Mouse (Mus musculus) kidney, embryonic 14.5 days (tissue): ENCODE measurements around the gene Cacna1i. TPM values are rescaled to one million over a fixed set of nuclear protein-coding genes. Genes with fewer than 3 reads are reported as not detected.

Experiments used
- ATAC-seq: fragments of 200-750 bp; cut with Nextera tagmentation; 2 replicates; pipeline ENCODE4 v1.8.0; 2017; ENCODE audit warnings: moderate number of reproducible peaks, mild to moderate bottlenecking, moderate TSS enrichment, moderate library complexity; ENCODE audit not compliant: low FRiP score, low TSS enrichment
- H3K27ac ChIP-seq: fragments of 300-500 bp; sonication (generic); 2 replicates; pipeline ENCODE4 v1.5.1; 2014; ENCODE audit warnings: low read depth, mild to moderate bottlenecking, low read length, moderate library complexity, mixed read lengths
- H3K27me3 ChIP-seq: fragments of 300-500 bp; sonication (generic); 2 replicates; pipeline ENCODE4 v1.6.1; 2014; ENCODE audit warnings: mild to moderate bottlenecking, low read length; ENCODE audit not compliant: control insufficient read depth, insufficient read depth
- H3K36me3 ChIP-seq: fragments of 300-500 bp; sonication (generic); 2 replicates; pipeline ENCODE4 v1.6.1; 2014; ENCODE audit warnings: low read length, mixed read lengths; ENCODE audit not compliant: control insufficient read depth, insufficient read depth
- H3K4me1 ChIP-seq: fragments of 300-500 bp; sonication (generic); 2 replicates; pipeline ENCODE4 v1.6.1; 2014; ENCODE audit warnings: low read length, mixed read lengths; ENCODE audit not compliant: control insufficient read depth, insufficient read depth
- H3K4me2 ChIP-seq: fragments of 300-500 bp; sonication (generic); replicated peaks from 2 replicates; pipeline ENCODE4 v1.6.1; 2014; ENCODE audit warnings: low read depth, mild to moderate bottlenecking, low read length
- H3K4me3 ChIP-seq: fragments of 300-500 bp; sonication (generic); 2 replicates; pipeline ENCODE4 v1.5.1; 2014; ENCODE audit warnings: mild to moderate bottlenecking, low read length
- H3K9ac ChIP-seq: fragments of 300-500 bp; sonication (generic); 2 replicates; pipeline ENCODE4 v1.6.1; 2014; ENCODE audit warnings: low read depth, mild to moderate bottlenecking, low read length, moderate library complexity
- H3K9me3 ChIP-seq: fragments of 300-500 bp; sonication (generic); 2 replicates; pipeline ENCODE4 v1.6.1; 2016; ENCODE audit warnings: low read length; ENCODE audit not compliant: control insufficient read depth
- WGBS: fragments of 180-500 bp; shearing (Covaris S2); extraction: QIAGEN DNeasy Blood & Tissue Kit; methylation state at CpG from one replicate; pipeline ENCODE4 v1.1.7; 2014; 5-methylcytosine and 5-hydroxymethylcytosine counted together
- polyA plus RNA-seq: library from polyadenylated mRNA; unstranded; fragments of >200 nt; fragmentation: Nextera tagmentation; extraction: Ambion mirVana; gene quantifications from 2 replicates; pipeline ENCODE4 v1.2.1, GENCODE M21; 2014

Gene Cacna1i
- polyA plus RNA-seq, 1 experiment from 2014 or later, result not detected

DNA sequence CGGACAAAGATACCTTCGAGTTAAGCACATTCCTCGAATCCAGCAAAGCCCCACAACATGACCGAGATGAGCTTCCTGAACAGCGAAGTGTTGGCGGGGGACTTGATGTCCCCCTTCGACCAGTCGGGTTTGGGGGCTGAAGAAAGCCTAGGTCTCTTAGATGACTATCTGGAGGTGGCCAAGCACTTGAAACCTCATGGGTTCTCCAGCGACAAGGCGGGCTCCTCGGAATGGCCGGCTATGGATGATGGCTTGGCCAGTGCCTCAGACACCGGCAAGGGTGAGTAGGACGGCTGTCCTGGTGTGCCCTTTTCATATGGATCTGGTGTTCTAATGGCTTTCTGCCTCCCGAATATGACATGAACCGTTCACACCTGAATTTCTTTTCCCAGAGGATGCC is 30.8 kb upstream of the Cacna1i start:
- Histone ChIP-seq H3K27me3 (no peaks in the 10 kb centered on the region), H3K4me2 (peak overlapping the region; percentile 97), H3K36me3 (peaks cover 50% of the 10 kb centered on the region), H3K9ac (peak overlapping the region; percentile 100), H3K27ac (peak overlapping the region; percentile 99), H3K9me3 (no peaks in the 10 kb centered on the region), H3K4me1 (peaks cover 19% of the 10 kb centered on the region), H3K4me3 (peak overlapping the region; percentile 100)
- WGBS, result 10% methylated on average over 16 of the region's 16 CpGs
- ATAC-seq, result no peak

DNA sequence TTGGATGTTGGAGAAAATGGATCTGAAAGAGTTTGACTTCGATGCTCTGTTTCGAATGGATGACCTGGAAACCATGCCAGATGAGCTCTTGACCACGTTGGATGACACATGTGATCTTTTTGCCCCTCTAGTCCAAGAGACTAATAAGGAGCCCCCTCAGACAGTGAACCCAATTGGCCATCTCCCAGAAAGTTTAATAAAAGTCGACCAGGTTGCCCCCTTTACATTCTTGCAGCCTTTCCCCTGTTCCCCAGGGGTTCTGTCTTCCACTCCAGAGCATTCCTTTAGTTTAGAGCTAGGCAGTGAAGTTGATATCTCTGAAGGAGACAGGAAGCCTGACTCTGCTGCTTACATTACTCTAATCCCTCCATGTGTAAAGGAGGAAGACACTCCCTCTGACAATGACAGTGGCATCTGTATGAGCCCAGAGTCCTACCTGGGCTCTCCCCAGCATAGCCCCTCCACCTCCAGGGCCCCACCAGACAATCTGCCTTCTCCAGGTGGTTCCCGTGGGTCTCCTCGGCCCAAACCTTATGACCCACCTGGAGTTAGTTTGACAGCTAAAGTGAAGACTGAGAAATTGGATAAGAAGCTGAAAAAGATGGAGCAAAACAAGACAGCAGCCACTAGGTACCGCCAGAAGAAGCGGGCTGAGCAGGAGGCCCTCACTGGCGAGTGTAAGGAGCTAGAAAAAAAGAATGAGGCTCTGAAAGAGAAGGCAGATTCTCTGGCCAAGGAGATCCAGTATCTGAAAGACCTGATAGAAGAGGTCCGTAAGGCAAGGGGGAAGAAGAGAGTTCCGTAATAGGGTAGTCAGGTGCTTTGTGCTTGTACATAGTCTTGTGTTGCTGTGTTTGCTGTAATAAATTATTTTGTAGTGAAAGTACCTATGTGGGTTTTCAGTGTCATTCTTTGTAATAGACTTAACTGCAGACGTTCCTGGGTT is 30.1 kb upstream of the Cacna1i start:
- Histone ChIP-seq H3K4me2 (peak overlapping the region; percentile 97), H3K36me3 (peaks cover 44% of the 10 kb centered on the region), H3K4me3 (peak overlapping the region; percentile 100), H3K9me3 (no peaks in the 10 kb centered on the region), H3K4me1 (peaks cover 19% of the 10 kb centered on the region), H3K9ac (peak overlapping the region; percentile 100), H3K27ac (peak overlapping the region; percentile 99), H3K27me3 (no peaks in the 10 kb centered on the region)
- 58% methylated on average over 12 of the region's 12 CpGs for WGBS
- ATAC-seq, result no peak

DNA sequence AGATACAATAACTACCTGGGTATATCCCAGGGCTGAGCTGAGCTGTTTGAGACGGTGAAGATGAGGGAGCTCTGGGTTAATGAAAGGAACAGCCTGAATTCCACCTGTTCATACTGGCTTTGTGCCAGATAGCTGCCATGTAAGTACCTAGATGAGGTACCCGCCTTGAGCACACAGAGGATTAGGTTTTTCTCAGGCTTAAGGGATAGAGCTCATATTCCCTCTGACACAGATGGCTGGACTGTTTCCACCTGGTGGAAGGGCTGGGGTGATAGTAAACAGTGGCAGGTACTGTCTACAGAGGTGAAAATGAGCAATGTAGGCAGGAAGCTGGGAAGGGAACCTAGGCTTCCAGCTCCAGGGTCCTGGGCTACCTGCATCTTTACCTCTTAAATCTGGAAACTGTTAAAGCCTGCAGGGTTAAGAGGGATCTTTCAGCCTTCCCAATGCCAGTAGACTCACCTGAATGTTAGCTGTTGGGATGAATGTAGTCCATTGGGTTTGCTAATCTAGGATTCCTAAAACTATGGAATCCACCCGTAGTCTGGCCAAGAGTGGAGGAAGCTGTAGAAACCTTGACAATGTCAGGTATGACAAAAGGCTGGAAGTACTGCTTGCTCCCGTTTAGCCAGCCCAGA is 29.3 kb upstream of the Cacna1i start:
- no peaks in the 10 kb centered on the region for H3K27me3 ChIP-seq
- no peak for ATAC-seq
- H3K9me3 ChIP-seq, result no peaks in the 10 kb centered on the region
- H3K9ac ChIP-seq, result no peak overlapping the region; the same call in 1 of the 2 replicates
- H3K4me3 ChIP-seq, result 0 out of 2 replicates have a peak overlapping the region, but pooled peaks have one; percentile 2
- H3K4me1 ChIP-seq, result peaks cover 22% of the 10 kb centered on the region
- no peak overlapping the region; the same call in 1 of the 2 replicates for H3K4me2 ChIP-seq
- WGBS, result 35% methylated on average over 4 of the region's 4 CpGs
- H3K27ac ChIP-seq, result peak overlapping the region; percentile 59; the same call in 1 of the 2 replicates
- peaks cover 41% of the 10 kb centered on the region for H3K36me3 ChIP-seq

DNA sequence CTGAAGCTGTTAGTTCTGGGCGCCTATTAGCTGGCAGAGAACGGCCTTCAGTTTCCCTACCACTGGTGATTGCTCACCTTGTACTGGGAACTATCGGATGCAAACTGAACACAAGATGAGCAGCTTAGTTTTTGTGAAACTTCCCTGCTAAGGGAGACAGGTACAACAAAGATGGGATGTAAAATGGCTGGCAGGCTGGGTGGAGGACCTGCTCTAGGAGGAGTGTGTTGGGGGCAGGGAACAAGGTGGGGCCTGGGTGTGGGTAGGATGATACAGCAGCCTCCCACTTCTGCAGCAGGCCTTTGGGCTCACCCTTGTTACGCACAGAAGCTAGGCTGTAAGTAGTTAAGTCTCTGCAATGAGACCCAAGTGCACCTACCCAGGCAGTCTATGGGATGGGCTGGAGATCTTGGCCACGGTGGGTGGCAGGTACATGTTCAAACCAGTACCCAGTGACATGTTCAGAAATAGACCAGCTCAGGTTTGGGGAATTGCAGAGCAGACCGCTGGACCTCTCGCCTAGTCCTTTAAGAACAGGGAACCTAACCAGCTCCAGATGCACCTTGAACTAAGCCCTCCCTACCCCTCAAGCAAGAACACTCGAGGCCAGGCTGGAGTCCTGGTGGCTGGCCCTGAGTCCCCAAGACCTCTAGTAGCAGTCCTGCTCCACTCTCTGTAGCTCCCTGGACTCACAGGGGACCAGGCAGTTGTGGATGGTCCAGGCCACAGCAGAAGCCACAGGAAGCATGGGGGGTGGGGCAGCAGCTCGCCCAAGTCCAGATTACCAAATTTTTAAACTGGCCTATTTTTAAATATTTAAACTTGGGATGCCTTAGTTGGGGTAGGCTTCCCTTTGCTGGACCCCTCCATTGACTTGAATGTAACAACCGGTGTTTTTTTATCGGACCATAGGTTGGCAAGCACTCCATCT is 28.5 kb upstream of the Cacna1i start:
- no peak overlapping the region for H3K9ac ChIP-seq
- H3K4me3 ChIP-seq, result 0 out of 2 replicates have a peak overlapping the region, but pooled peaks have one; percentile 2
- H3K27me3 ChIP-seq, result no peaks in the 10 kb centered on the region
- no peak for ATAC-seq
- H3K36me3 ChIP-seq, result peaks cover 41% of the 10 kb centered on the region
- WGBS, result 69% methylated on average over 11 of the region's 11 CpGs
- no peak overlapping the region for H3K4me2 ChIP-seq
- no peaks in the 10 kb centered on the region for H3K9me3 ChIP-seq
- H3K27ac ChIP-seq, result peak overlapping the region; percentile 59; the same call in 1 of the 2 replicates
- H3K4me1 ChIP-seq, result peaks cover 23% of the 10 kb centered on the region

DNA sequence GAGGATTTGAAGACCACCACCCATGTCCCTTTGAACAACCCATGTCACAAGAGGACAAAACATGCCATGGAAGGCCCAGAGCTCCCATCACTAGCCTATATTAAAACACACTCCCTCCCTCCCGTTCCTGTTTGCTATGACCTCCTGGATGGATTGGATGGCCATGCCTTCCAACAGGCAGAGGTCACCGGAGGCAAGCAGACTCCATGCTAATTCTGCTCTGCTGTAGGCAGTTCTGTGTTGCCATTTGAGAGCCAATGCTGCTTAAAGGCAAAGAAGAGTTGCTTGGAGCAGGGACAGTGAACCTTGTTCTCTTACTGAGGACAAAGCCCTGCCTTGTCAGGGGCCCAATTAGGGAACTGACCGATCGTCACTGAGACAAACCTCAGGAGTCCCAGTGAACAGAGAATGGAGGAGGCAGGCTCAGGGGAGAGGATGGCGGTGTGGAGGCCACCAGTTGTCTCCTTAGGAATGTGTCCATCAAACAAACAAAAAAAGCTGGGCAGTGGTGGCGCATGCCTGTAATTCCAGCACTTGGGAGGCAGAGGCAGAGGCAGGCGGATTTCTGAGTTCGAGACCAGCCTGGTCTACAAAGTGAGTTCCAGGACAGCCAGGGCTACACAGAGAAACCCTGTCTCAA is 27.5 kb upstream of the Cacna1i start:
- peaks cover 41% of the 10 kb centered on the region for H3K36me3 ChIP-seq
- H3K27me3 ChIP-seq, result no peaks in the 10 kb centered on the region
- no peak overlapping the region for H3K4me2 ChIP-seq
- H3K9ac ChIP-seq, result no peak overlapping the region
- H3K27ac ChIP-seq, result no peak overlapping the region
- H3K4me1 ChIP-seq, result peaks cover 18% of the 10 kb centered on the region
- no peaks in the 10 kb centered on the region for H3K9me3 ChIP-seq
- ATAC-seq, result no peak
- H3K4me3 ChIP-seq, result no peak overlapping the region
- 80% methylated on average over 8 of the region's 8 CpGs for WGBS

DNA sequence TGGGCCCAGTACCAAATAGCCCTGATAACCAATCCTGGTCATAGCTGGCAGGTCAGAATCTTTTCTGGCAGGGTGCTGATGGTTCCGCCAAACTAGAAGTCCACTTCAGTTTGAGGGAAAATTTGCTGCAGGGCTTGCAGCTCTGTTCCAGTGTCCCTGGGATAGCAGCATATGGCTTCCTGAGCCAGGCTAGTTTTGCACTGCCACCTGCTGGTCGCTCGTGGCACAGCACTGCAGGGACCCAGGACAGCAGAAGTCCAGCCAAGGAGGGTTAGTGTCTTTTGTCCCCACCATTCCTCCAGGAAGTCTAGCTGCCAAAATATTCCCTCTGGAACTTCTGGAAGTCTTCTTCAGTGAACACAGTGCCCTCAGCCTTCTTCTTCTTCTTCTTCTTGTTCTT is 26.4 kb upstream of the Cacna1i start:
- no peak overlapping the region for H3K9ac ChIP-seq
- no peak overlapping the region for H3K27ac ChIP-seq
- peaks cover 18% of the 10 kb centered on the region for H3K4me1 ChIP-seq
- no peaks in the 10 kb centered on the region for H3K27me3 ChIP-seq
- H3K4me3 ChIP-seq, result no peak overlapping the region
- 13% methylated on average over 3 of the region's 3 CpGs for WGBS
- H3K9me3 ChIP-seq, result no peaks in the 10 kb centered on the region
- no peak overlapping the region for H3K4me2 ChIP-seq
- ATAC-seq, result no peak
- H3K36me3 ChIP-seq, result peaks cover 41% of the 10 kb centered on the region

DNA sequence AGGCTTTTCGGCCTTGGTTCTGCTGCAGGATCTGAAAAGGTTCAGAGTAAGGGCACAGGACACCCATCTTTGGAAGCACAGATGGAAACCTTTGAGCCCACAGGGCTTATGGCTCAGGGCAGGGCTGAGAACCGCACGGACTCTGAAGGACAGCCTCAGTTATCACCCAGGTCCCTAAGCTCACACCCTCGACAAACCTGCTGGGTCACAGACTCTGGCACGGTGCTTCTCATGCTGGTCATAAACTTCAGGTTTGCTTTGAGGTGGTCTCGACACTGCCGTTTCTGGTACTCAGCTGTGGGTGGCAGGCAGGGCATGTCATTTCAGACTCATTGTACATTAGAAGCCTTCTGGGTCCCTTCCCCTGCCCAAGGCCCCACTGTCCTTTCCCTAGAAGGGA is 25.9 kb upstream of the Cacna1i start:
- Histone ChIP-seq H3K9me3 (no peaks in the 10 kb centered on the region), H3K27me3 (no peaks in the 10 kb centered on the region), H3K4me3 (no peak overlapping the region), H3K9ac (no peak overlapping the region), H3K36me3 (peaks cover 39% of the 10 kb centered on the region), H3K27ac (no peak overlapping the region), H3K4me2 (no peak overlapping the region), H3K4me1 (peaks cover 18% of the 10 kb centered on the region)
- 75% methylated on average over 7 of the region's 7 CpGs for WGBS
- no peak for ATAC-seq
